Mouse (Mus musculus) gonadal fat pad, adult 2 months (tissue): ENCODE measurements around the gene Trp53rka. TPM values are rescaled to one million over a fixed set of nuclear protein-coding genes. Genes with fewer than 3 reads are reported as not detected.

Source experiments
- DNase-seq: peaks from one replicate; pipeline ENCODE4 v3.0.0-alpha.2; 2012; ENCODE audit warnings: low read depth
- polyA plus RNA-seq: library from polyadenylated mRNA; depleted of rRNA; stranded (reverse); fragments of >200 nt; gene quantifications from 2 replicates; pipeline ENCODE4 v1.2.3, GENCODE M21; 2012; rRNA removed

The Trp53rka gene
- polyA plus RNA-seq, 1 experiment: 18.7 TPM

GRCm38 (mm10) chr2:165486401-165486800 lies 6.7 kb downstream of the Trp53rka start:
- DNase-seq: no peak

GRCm38 (mm10) chr2:165485826-165486225 lies 7.3 kb downstream of the Trp53rka start:
- DNase-seq: no peak

GRCm38 (mm10) chr2:165484152-165484551 lies 9.0 kb downstream of the Trp53rka start:
- DNase-seq: no peak

DNA sequence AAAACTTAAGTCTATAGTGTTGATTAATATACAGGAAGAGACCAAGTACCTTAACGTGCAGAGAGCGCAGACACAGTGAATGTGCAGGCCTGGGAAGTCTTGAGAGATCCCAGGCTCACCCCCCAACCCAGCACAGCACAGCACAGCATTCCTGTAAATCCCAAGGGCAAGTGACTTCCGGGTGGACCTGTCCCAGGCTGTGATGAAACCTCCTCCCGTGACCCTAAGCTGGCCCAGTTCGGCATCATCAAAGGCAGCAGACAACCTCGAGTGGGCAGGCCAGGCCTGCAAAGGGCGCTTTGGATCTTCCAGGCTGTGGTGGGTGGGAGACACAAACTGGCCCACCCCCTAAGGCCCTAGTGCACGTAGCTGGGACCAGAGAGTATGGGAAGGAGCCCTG lies 11.1 kb downstream of the Trp53rka start:
- no peak for DNase-seq

DNA sequence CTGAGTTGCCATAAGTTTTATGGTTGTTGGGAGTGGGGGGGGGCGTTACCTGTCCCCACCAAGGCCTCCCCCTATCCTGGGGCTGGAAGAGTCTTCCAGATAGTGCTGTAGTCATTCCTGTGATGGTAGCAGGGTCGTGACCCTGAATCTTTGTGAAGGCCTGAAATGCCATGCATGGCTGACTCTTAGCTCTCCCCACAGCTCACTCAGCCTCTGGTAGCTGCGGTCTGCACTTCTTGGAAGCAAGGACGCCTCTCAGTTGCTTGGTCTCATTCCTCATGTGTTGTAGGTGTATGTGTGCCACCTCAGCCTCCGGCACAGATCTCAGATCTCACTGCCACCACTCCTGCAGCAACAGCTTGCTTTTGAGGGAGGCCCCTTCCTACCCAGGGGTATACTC lies 17.3 kb downstream of the Trp53rka start:
- DNase-seq: no peak

- no peak for DNase-seq
Measured at GRCm38 (mm10) chr2:165475412-165475811, 17.7 kb downstream of the Trp53rka start.

DNA sequence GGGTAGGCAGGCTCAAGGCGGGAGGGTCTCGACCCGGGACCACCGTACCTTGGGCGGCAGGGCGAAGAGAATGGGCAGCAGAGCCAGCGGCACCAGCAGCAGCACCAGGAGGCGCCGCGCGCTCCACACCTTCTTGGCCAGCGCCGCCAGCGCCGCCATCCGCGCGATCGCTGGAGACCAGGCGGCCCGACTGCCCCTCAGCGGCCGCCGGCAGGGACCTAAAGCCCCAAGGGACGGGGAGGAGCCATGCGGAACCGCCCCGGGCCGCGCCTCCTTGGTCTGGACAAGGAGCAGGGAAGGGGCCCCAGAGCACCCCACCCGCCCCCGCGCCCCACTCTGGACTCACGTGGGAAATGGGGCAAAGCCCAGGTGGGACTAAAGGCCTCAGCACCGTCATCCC lies 20.1 kb downstream of the Trp53rka start, which contains the start of gene Slc13a3:
TSS of gene Slc13a3 (minus strand) at position 228 of the 400 bp plus-strand sequence.
- DNase-seq: no peak

- DNase-seq: no peak
Measured at GRCm38 (mm10) chr2:165471943-165472342, 21.2 kb downstream of the Trp53rka start.

DNA sequence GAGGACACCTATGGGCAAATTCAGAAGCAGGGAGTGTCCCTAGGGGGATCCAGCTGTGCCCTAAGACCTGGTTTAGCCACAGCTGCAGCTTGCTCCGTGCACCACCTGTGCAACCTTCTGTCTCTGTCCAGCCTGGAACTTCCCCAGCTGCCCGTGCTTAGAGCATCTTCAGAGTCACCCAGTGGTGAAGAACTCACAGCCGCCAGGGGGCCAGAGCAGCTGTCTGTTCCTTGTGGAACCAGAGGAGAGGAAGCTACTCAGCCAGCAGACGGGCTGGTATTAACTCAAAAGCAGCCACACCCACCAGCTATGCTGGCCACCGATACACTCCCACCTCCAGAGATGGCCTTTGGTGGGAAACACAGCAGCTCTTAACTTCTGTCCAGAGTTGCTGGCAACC lies 23.0 kb downstream of the Trp53rka start:
- no peak for DNase-seq

DNA sequence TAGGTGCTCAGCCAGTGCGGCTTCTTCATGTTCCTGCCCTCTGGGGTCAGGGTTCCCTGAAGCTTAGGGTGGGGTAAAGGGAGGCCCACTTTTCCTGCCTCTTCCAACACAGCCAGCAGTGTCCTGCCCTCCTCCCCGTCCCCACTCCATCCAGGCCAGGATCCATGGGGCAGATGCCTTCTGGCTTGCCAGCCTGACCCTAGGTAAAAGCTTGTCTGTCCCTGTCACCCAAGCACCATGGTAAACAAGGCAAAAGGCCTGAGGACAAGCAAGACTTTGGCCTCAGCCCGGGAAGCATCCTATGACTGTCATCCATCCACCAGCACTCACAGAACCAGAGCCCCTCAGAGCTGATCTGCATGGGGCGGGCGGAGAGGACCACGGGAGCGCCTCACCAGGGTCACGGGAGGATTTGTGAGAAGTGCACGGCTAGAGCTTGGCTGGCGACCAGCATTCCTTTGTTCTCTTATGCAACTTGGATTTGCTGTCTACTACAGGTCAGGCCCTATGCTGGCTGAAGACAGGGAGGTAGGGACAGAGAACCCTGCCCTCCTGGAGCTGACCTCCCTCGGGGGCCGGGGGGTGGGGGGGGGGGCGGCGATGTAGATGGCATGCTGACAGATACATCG lies 25.2 kb downstream of the Trp53rka start:
- no peak for DNase-seq

DNA sequence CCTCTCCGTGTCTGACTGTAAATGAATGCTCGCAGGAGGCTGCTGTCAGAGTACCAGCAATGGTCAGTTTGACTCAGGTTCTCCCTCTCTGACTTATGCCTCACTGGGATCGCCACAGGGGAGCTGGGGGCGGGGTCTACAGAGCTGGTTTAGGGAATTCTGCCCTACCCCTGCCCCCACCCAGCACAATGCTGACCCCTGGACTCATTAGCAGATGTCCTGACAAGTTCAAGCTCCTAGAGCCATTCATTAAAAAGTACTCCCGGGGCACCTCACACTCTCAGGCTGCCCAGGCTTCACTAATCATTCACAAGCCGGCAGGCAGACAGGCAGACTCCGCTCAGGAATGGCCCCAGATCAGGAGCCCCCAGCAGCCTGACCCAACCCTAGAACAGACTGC lies 33.5 kb downstream of the Trp53rka start:
- no peak for DNase-seq

DNA sequence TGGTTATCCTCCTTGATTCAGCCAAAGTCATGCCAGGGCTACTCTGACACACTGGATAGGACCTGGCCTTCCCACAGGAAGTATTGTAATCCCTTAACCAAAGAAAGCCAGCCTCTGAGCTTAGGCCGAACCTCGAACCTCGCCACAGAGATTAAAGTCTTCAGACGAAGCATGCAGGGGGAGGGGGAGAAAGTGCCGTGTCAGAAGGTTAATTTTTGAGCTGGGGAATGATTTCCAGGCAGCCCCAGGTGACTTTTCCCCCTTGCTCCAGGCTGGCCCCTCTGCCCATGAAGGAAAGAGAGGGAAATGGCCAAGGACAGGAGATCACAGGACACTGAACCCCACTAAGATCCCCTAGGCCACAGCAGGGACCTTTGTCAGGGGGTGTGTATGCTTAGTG lies 34.9 kb downstream of the Trp53rka start:
- DNase-seq: no peak

GRCm38 (mm10) chr2:165456710-165457109 lies 36.4 kb downstream of the Trp53rka start:
- DNase-seq: no peak

DNA sequence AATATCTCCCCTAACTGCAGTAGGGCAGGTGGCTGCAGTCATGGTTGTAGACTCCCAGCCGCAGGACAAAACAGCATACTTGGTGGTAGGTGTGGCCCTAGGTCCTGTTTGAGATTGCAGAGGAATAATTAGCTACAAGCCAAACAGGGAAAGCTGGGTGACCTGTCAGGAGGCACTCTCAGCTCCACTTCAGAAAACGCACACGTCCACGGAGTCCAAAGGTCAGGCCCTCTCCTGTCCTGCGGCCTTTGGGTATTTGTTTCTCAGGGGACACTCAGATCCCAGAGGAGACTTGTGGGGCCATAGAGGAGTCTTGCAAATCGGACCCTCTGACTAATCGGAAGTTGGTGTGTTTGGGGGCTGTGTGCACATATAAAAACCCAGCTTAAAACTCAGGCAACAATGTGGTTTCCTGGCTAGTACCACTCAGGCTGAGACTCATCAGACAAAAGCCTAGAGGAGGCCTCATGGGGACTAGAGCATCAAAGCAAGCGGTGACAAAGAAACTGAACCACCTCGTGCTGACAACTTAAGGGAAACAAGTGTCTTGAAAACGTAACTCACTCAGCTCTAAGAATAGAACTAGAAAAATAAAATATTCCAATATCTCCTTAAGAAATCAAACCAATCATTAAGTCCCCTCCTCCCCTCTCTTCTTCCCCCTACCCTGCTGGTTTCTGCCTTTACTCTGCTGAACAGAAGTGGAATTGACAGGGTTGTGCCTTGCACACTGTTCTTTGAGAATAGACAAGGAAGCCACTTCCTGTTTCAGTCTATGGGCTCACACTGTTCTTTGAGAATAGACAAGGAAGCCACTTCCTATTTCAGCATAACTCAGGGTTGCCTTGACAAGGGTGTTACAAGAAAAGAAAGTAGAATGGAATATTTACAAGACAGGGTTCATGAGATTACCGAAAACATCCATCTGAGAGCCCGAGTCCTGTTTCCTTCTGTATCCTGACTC lies 40.1 kb downstream of the Trp53rka start:
- DNase-seq: no peak

DNA sequence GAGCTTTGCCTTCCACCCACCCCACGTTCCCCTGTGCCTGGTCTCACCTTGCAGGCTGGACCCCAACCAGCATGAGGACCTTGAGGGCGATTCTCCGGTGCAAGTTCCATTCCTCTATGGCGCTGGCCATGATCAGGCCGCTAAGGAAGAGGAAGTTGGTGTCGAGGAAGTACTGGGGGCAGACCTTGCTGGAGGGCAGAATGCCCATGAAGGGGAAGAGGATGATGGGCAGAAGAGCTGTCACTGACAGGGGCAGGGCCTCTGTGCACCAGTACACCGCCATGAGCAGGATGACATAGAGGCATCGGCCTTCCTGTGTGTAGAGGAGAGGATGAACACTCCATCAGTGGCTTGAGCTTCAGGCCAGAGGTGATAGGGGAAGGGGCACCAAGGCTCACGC lies 44.6 kb downstream of the Trp53rka start:
- no peak for DNase-seq

- no peak for DNase-seq
Measured at GRCm38 (mm10) chr2:165444861-165445260, 48.3 kb downstream of the Trp53rka start.

- DNase-seq: no peak
Measured at GRCm38 (mm10) chr2:165442981-165443380, 50.1 kb downstream of the Trp53rka start.

- DNase-seq: no peak
Measured at GRCm38 (mm10) chr2:165441613-165442012, 51.5 kb downstream of the Trp53rka start.

Other genes with a start within 250 kb of the Trp53rka start
- 51.1 and 62.7 TPM in 2 replicates for gene Slc35c2, start 205.5 kb downstream of the Trp53rka start, polyA plus RNA-seq
- 70.1 and 93.9 TPM in 2 replicates for gene Elmo2, start 166.8 kb downstream of the Trp53rka start, polyA plus RNA-seq
- gene Zfp663, start 124.6 kb downstream of the Trp53rka start, polyA plus RNA-seq: not detected in 2 replicates
- gene Zfp334, start 105.1 kb downstream of the Trp53rka start, polyA plus RNA-seq: 1.6 and 1.8 TPM in 2 replicates
- 0.09 and 0.24 TPM in 2 replicates for gene Ocstamp, start 92.9 kb downstream of the Trp53rka start, polyA plus RNA-seq
- 1.1 and 1.3 TPM in 2 replicates for gene Slc13a3, start 20.1 kb downstream of the Trp53rka start, polyA plus RNA-seq
- 18.6 and 23.1 TPM in 2 replicates for gene Slc2a10, start 10.5 kb upstream of the Trp53rka start, polyA plus RNA-seq
- gene Eya2, start 101.7 kb upstream of the Trp53rka start, polyA plus RNA-seq: 29.5 and 30.3 TPM in 2 replicates